Mouse (Mus musculus) brown adipose tissue, adult 24 weeks (tissue): Measurements from ENCODE around the gene Trub1. TPM values are rescaled to one million over a fixed set of nuclear protein-coding genes. Genes with fewer than 3 reads are reported as not detected.

Experiments
- H3K27ac ChIP-seq: fragments of 200-500 bp; replicated peaks from 2 replicates; pipeline ENCODE4 v1.5.1; 2012; ENCODE audit warnings: low read depth, mild to moderate bottlenecking, low read length
- H3K4me1 ChIP-seq: fragments of 200-500 bp; 2 replicates; pipeline ENCODE4 v1.6.1; 2012; ENCODE audit warnings: low read length, mixed read lengths; ENCODE audit not compliant: control insufficient read depth, insufficient read depth, insufficient read length
- H3K4me3 ChIP-seq: fragments of 200-500 bp; 2 replicates; pipeline ENCODE4 v1.5.1; 2012; ENCODE audit warnings: low read depth, mild to moderate bottlenecking, low read length, moderate library complexity; ENCODE audit not compliant: insufficient read depth
- polyA plus RNA-seq: library from polyadenylated mRNA; stranded (reverse); fragments of >200 nt; gene quantifications from 2 replicates; pipeline ENCODE4 v1.2.4, GENCODE M21; 2012; ENCODE audit not compliant: missing spikeins, insufficient read depth, insufficient read length

Gene Trub1
- polyA plus RNA-seq, 1 experiment: 13.0 TPM

DNA sequence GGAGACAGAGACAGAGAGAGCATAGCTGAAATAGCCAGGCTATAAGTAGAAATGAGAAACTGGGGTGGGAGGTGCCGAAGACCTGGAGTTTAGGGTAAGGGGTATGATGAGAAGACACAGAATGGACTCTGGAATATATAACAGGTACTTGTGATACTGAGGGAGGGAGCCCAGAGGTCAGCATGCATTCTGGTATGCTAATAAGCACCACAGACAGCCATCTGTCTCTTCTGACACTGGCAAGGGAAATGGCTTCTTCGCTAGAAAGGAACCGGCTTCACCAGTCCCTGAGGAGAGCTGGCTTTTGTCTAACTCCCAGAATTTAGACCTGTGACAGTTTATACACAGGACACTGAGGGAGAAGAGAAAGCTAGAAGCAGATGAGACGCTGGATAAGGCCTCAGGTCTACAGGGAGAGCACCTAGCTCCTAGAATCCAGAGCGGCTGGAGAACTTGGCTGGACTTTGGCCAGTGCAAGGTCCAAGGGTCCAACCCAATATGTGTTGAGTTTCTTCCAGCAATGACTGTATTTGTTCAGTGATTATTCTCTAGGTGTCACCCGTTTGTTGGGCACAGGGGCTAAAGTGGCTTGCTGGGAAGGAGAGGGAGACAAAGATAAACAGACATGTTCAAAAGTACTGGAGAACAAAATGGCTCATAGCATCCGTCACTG is 84.9 kb downstream of the Trub1 start:
- no peaks in the 10 kb centered on the region for H3K4me1 ChIP-seq
- H3K27ac ChIP-seq: no peak overlapping the region
- no peak overlapping the region for H3K4me3 ChIP-seq

DNA sequence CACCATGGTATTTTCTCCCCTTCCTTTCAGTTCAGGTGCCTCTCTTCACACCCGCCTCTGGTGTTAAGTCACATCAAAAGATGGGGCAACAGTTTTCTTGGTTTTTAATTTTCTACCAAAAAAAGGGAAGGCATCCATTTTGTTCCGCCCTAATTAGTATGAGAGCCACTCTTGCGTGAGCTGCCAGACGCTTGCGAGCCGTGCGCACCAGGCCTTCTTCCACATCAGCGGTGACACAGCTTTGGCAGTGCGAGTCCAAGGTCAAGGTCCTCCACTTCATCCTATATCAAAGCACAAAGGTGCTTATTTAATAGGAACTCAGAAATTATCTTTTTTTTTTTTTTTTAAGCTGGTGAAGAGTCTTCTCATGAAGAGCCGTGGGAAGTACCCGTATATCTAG is 87.4 kb downstream of the Trub1 start:
- H3K4me3 ChIP-seq: no peak overlapping the region
- no peaks in the 10 kb centered on the region for H3K4me1 ChIP-seq
- no peak overlapping the region for H3K27ac ChIP-seq

Other genes starting within 250 kb of the Trub1 start
- 52.5 and 54.2 TPM in 2 replicates for gene Ablim1, start 138.0 kb upstream of the Trub1 start, polyA plus RNA-seq
- 9.0 and 9.3 TPM in 2 replicates for gene Fam160b1, start 92.2 kb upstream of the Trub1 start, polyA plus RNA-seq
- gene Atrnl1, start 158.1 kb downstream of the Trub1 start, polyA plus RNA-seq: 6.9 and 7.6 TPM in 2 replicates